Mouse (Mus musculus) splenic B cell, adult 2 months (primary cell): ENCODE measurements at regions not wholly inside any gene's neighbourhood (a gene's known extent, or its start where the extent isn't known, plus 50 kb on each side); places are given as distances from the start of the nearest gene placed in this dataset.
"Not testable (repeated sequence)": the region's sequence is repeated elsewhere in the genome, so short reads cannot be mapped to it uniquely, and the experiment has no call there.

ENCODE experiments used
- DNase-seq: peaks from one replicate; pipeline ENCODE4 v3.0.0-alpha.2; 2011; ENCODE audit warnings: low read depth, low spot score
- H3K27me3 ChIP-seq: 2 replicates; pipeline ENCODE4 v1.6.1; 2012; ENCODE audit warnings: mild to moderate bottlenecking, low read length, moderate library complexity, mixed read lengths; ENCODE audit not compliant: control insufficient read depth, poor library complexity, insufficient read depth, severe bottlenecking
- H3K36me3 ChIP-seq: 2 replicates; pipeline ENCODE4 v1.6.1; 2012; ENCODE audit warnings: mild to moderate bottlenecking, low read length, moderate library complexity, mixed read lengths; ENCODE audit not compliant: control insufficient read depth, poor library complexity, insufficient read depth, severe bottlenecking

GRCm38 (mm10) chr6:143437367-143438271 is 270.6 kb downstream of the Etnk1 start:
- Histone ChIP-seq H3K27me3 (no peaks in the 10 kb centered on the region), H3K36me3 (no peaks in the 10 kb centered on the region)
- DNase-seq, result no peak

- H3K27me3 ChIP-seq, result no peaks in the 10 kb centered on the region
- H3K36me3 ChIP-seq, result no peaks in the 10 kb centered on the region
- no peak for DNase-seq
Observed at GRCm38 (mm10) chr6:143438272-143438591, 271.2 kb downstream of the Etnk1 start.

- H3K36me3 ChIP-seq, result no peaks in the 10 kb centered on the region
- DNase-seq, result no peak
- no peaks in the 10 kb centered on the region for H3K27me3 ChIP-seq
Observed at GRCm38 (mm10) chr6:143439484-143439883, 272.5 kb downstream of the Etnk1 start.

GRCm38 (mm10) chr6:143440237-143440950 is 273.4 kb downstream of the Etnk1 start:
- DNase-seq, result no peak
- H3K27me3 ChIP-seq, result no peaks in the 10 kb centered on the region
- H3K36me3 ChIP-seq, result no peaks in the 10 kb centered on the region

GRCm38 (mm10) chr6:143442361-143442760 is 275.3 kb downstream of the Etnk1 start:
- Histone ChIP-seq H3K36me3 (no peaks in the 10 kb centered on the region), H3K27me3 (no peaks in the 10 kb centered on the region)
- DNase-seq, result no peak

GRCm38 (mm10) chr6:143443446-143443845 is 276.4 kb downstream of the Etnk1 start:
- no peaks in the 10 kb centered on the region for H3K36me3 ChIP-seq
- DNase-seq, result no peak
- no peaks in the 10 kb centered on the region for H3K27me3 ChIP-seq

GRCm38 (mm10) chr6:143444782-143445181 is 277.8 kb downstream of the Etnk1 start:
- DNase-seq, result no peak
- Histone ChIP-seq H3K27me3 (no peaks in the 10 kb centered on the region), H3K36me3 (no peaks in the 10 kb centered on the region)

GRCm38 (mm10) chr6:143445834-143446552 is 279.0 kb downstream of the Etnk1 start:
- DNase-seq, result no peak
- no peaks in the 10 kb centered on the region for H3K27me3 ChIP-seq
- H3K36me3 ChIP-seq, result no peaks in the 10 kb centered on the region

- no peaks in the 10 kb centered on the region for H3K36me3 ChIP-seq
- DNase-seq, result no peak
- H3K27me3 ChIP-seq, result no peaks in the 10 kb centered on the region
Observed at GRCm38 (mm10) chr6:143447060-143447459, 280.0 kb downstream of the Etnk1 start.

- no peaks in the 10 kb centered on the region for H3K36me3 ChIP-seq
- no peak for DNase-seq
- no peaks in the 10 kb centered on the region for H3K27me3 ChIP-seq
Observed at GRCm38 (mm10) chr6:143449071-143449470, 282.1 kb downstream of the Etnk1 start.

- no peak for DNase-seq
- no peaks in the 10 kb centered on the region for H3K27me3 ChIP-seq
Observed at GRCm38 (mm10) chr6:143451869-143452268, 284.8 kb downstream of the Etnk1 start.

GRCm38 (mm10) chr6:143454695-143455218 is 287.7 kb downstream of the Etnk1 start:
- DNase-seq, result no peak
- H3K36me3 ChIP-seq, result no peaks in the 10 kb centered on the region
- no peaks in the 10 kb centered on the region for H3K27me3 ChIP-seq

More at GRCm38 (mm10) chr6:143451869-143452268, 284.8 kb downstream of the Etnk1 start:
- no peaks in the 10 kb centered on the region for H3K36me3 ChIP-seq

GRCm38 (mm10) chr6:143464907-143465537 is 298.0 kb downstream of the Etnk1 start:
- Histone ChIP-seq H3K27me3 (no peaks in the 10 kb centered on the region), H3K36me3 (no peaks in the 10 kb centered on the region)
- no peak for DNase-seq

- not testable (repeated sequence) for H3K36me3 ChIP-seq, H3K27me3 ChIP-seq, DNase-seq
Observed at GRCm38 (mm10) chr6:143472676-143473075, 305.7 kb downstream of the Etnk1 start.
